Mouse (Mus musculus): ENCODE results near the gene Ttyh3. TPM values are rescaled to one million over a fixed set of nuclear protein-coding genes. Genes with fewer than 3 reads are reported as not detected.

The Ttyh3 gene
- polyA plus RNA-seq (2012; rRNA removed) = 35.3 and 72.5 TPM in 2 replicates

DNA sequence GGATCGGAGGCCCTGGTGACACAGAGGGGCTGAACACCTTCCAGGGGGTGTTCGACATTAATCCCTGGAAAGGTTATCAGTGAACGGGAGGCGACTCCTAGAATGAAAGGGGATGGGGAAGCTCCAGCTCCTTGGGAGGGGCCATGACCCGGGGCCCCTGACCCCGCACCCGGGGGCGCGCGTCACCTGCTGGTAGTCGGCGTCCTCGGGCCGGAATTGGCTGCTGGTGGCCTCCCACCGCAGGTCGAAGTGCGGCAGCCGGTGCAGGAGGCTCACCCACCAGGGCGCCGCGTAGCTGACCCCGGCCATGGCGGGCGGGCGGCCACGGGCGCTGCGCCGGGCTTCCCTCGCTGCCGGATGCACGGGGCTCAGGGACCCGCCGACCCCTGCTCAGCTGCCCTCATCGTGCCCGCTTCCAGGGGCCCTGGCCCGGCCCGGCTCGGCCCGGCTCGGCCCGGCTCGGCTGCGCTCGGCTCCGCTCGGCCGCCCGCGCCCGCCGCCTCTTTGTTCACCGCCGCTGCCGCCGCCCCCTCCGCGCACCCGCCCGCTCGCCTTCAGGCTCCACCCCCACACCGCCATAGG lies at the start of gene Ttyh3:
Gene Ttyh3 (minus strand): TSS at position 513 of the 582 bp plus-strand sequence.
- WGBS = under 1% methylated on average over 45 of the region's 62 CpGs
- Histone ChIP-seq H3K27ac (ENCODE audit: insufficient read depth, low read depth, low read length) (no peak within 1 kb of the TSS; the same call in 1 of the 2 replicates), H3K4me1 (ENCODE audit: control insufficient read depth, insufficient read depth, insufficient read length, low read length) (peaks cover 15% of the 10 kb centered on the region)

DNA sequence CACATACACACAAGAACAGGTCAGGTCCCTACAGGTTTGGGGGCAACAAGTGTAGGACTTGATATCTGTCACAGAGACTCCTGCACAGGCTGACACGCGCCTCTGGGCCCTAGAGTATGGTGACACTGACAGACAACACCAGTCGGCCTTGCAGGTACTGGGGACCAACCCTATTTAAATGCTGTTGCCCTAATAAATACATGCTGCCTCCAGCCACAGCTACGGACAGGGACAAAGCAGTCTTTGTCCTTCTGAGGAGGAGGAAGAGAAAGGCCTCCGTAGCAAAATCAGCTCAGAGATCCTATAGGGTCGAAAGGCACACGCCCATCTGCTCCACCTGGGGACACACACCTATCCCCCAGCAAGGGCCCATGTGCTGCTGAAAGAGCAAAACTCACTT lies 47.2 kb upstream of the Ttyh3 start:
- 0 out of 2 replicates have a peak, but pooled peaks cover 1% of the 10 kb centered on the region for H3K36me3 ChIP-seq (ENCODE audit: control insufficient read depth, insufficient read depth, low read length)
- H3K4me3 ChIP-seq (ENCODE audit: low read depth, low read length) = no peak overlapping the region
- no peak for TF ChIP-seq CTCF (IDR thresholded peaks at IDR 0.05; ENCODE audit: extremely low read depth, insufficient read length, insufficient replicate concordance, low read depth, low read length)
- TF ChIP-seq POLR2A (IDR thresholded peaks at IDR 0.05; ENCODE audit: low read depth, low read length) = no peak
- WGBS = 39% methylated on average over 7 of the region's 7 CpGs
- no peaks in the 10 kb centered on the region for H3K27me3 ChIP-seq (ENCODE audit: control insufficient read depth, insufficient read depth, low read length)
- H3K27ac ChIP-seq (ENCODE audit: insufficient read depth, low read depth, low read length) = no peak overlapping the region
- no peaks in the 10 kb centered on the region for H3K4me1 ChIP-seq (ENCODE audit: control insufficient read depth, insufficient read depth, insufficient read length, low read length)

More for the DNA sequence above, at the start of gene Ttyh3:
- no peaks in the 10 kb centered on the region for H3K36me3 ChIP-seq (ENCODE audit: control insufficient read depth, insufficient read depth, low read length)
- TF ChIP-seq POLR2A (IDR thresholded peaks at IDR 0.05; ENCODE audit: low read depth, low read length) = peak; percentile 11; the same call in 1 of the 2 replicates
- no peak for TF ChIP-seq CTCF (IDR thresholded peaks at IDR 0.05; ENCODE audit: extremely low read depth, insufficient read length, insufficient replicate concordance, low read depth, low read length)
- peak within 1 kb of the TSS; percentile 88 for H3K4me3 ChIP-seq (ENCODE audit: low read depth, low read length)
- no peaks in the 10 kb centered on the region for H3K27me3 ChIP-seq (ENCODE audit: control insufficient read depth, insufficient read depth, low read length)

DNA sequence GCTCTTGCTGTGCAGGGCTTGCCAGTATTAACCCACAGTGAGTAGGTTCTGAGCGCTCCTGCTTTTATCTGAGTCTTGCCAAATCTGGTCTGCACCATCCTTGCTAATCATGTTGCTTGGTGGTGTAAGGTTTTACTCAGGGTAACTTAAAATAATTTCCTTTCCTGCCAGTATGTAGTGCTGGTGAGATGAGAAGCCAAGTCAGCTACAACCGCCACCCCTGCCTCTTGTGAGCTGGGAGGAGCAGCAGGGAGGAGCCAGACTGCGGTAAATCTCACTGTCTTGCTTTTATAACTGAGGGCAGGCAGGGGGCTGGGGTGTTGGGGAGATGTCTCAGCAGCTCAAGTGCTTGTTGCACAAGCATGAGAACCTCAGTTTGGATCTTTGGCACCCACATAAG lies 39.6 kb upstream of the Ttyh3 start:
- TF ChIP-seq CTCF (IDR thresholded peaks at IDR 0.05; ENCODE audit: extremely low read depth, insufficient read length, insufficient replicate concordance, low read depth, low read length) (no peak), POLR2A (IDR thresholded peaks at IDR 0.05; ENCODE audit: low read depth, low read length) (no peak)
- Histone ChIP-seq H3K27me3 (ENCODE audit: control insufficient read depth, insufficient read depth, low read length) (no peaks in the 10 kb centered on the region), H3K4me3 (ENCODE audit: low read depth, low read length) (no peak overlapping the region), H3K36me3 (ENCODE audit: control insufficient read depth, insufficient read depth, low read length) (peaks cover 2% of the 10 kb centered on the region; the same call in 1 of the 2 replicates), H3K27ac (ENCODE audit: insufficient read depth, low read depth, low read length) (no peak overlapping the region), H3K4me1 (ENCODE audit: control insufficient read depth, insufficient read depth, insufficient read length, low read length) (no peaks in the 10 kb centered on the region)
- WGBS = 77% methylated on average over 3 of the region's 3 CpGs

DNA sequence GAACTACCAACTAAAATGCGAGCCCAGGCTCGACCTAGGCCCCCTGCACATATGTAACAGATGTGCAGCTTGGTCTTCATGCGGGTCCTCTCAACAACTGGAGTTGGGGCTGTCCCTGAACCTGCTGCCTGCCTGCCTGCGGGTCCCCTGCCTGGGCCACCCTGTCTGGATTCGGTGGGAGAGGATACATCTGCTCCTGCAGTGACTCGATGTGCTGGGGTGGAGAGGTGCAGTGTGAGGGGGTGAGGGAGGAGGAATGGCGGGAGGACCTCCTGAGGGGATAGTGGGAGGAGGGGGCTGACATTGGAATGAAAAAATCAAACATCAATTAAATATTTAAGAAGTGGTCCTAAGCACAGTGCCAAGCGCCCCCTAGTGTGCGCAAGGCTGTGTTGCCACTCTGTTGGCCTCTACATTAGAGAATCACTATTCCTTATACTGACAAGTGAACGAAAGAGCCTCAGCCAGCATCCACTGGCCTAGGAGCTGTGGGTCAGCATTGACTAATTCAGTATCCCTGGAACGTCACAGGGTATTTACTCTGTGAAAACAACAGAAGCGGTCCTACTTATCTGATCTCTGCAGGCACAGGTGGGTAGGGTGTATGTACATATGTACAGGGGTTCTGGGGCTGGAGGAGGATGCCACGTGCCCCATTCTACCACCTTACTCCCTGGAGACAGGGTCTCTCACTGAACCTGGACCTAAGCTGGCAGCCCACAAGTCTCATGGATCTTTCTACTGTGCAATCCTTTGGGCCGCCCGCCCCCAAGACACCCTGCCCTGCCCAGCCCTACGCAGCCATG lies 35.7 kb upstream of the Ttyh3 start:
- TF ChIP-seq POLR2A (IDR thresholded peaks at IDR 0.05; ENCODE audit: low read depth, low read length) (no peak), CTCF (IDR thresholded peaks at IDR 0.05; ENCODE audit: extremely low read depth, insufficient read length, insufficient replicate concordance, low read depth, low read length) (peak; percentile 85; the same call in 1 of the 2 replicates)
- Histone ChIP-seq H3K27me3 (ENCODE audit: control insufficient read depth, insufficient read depth, low read length) (no peaks in the 10 kb centered on the region), H3K27ac (ENCODE audit: insufficient read depth, low read depth, low read length) (no peak overlapping the region), H3K4me1 (ENCODE audit: control insufficient read depth, insufficient read depth, insufficient read length, low read length) (no peaks in the 10 kb centered on the region), H3K36me3 (ENCODE audit: control insufficient read depth, insufficient read depth, low read length) (no peaks in the 10 kb centered on the region), H3K4me3 (ENCODE audit: low read depth, low read length) (no peak overlapping the region)
- WGBS = 70% methylated on average over 16 of the region's 16 CpGs

DNA sequence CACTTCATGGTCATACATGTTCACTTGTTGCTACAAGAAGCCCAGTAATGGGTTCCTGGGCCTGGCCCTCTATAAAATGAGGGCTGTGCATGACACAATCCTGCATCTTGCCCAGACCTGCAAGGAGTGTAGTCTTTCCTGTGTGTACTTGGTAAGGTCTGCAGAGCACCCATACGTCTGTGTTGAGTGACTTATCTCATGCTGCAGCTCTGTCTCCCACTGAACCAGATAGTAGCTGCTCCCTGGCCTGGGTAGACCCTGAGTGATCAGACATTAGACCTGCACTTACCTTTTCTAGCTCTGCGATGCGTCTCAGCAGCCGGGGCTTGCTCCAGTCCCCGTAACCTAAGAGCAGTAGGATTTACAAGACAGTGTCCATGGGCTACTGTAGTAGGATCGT lies 33.3 kb upstream of the Ttyh3 start:
- no peaks in the 10 kb centered on the region for H3K27me3 ChIP-seq (ENCODE audit: control insufficient read depth, insufficient read depth, low read length)
- H3K36me3 ChIP-seq (ENCODE audit: control insufficient read depth, insufficient read depth, low read length) = no peaks in the 10 kb centered on the region
- TF ChIP-seq CTCF (IDR thresholded peaks at IDR 0.05; ENCODE audit: extremely low read depth, insufficient read length, insufficient replicate concordance, low read depth, low read length) = no peak
- TF ChIP-seq POLR2A (IDR thresholded peaks at IDR 0.05; ENCODE audit: low read depth, low read length) = no peak
- no peak overlapping the region for H3K4me3 ChIP-seq (ENCODE audit: low read depth, low read length)
- H3K4me1 ChIP-seq (ENCODE audit: control insufficient read depth, insufficient read depth, insufficient read length, low read length) = no peaks in the 10 kb centered on the region
- H3K27ac ChIP-seq (ENCODE audit: insufficient read depth, low read depth, low read length) = no peak overlapping the region
- WGBS = 97% methylated on average over 6 of the region's 6 CpGs

DNA sequence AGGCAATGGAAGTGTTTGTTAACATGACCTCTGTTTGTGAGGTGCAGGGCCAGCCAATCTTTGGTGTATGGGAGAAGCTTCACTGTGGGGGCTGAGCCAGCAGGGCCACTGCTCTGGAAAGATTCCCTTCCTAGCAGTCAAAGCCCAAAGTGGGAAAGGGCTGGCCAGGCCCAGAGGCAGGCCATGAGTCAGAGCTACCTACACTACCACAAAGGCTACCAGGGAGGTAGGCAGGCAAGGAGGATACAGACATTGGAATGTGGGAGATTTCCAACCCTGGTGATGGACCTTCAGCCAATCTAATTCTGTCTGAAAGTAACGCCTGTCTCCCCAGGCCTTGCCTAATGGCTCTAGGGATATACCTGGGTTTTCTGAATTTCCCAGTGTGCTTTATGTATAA lies 32.1 kb upstream of the Ttyh3 start:
- no peak for TF ChIP-seq POLR2A (IDR thresholded peaks at IDR 0.05; ENCODE audit: low read depth, low read length)
- no peak for TF ChIP-seq CTCF (IDR thresholded peaks at IDR 0.05; ENCODE audit: extremely low read depth, insufficient read length, insufficient replicate concordance, low read depth, low read length)
- Histone ChIP-seq H3K27me3 (ENCODE audit: control insufficient read depth, insufficient read depth, low read length) (no peaks in the 10 kb centered on the region), H3K36me3 (ENCODE audit: control insufficient read depth, insufficient read depth, low read length) (no peaks in the 10 kb centered on the region), H3K4me3 (ENCODE audit: low read depth, low read length) (no peak overlapping the region), H3K27ac (ENCODE audit: insufficient read depth, low read depth, low read length) (no peak overlapping the region), H3K4me1 (ENCODE audit: control insufficient read depth, insufficient read depth, insufficient read length, low read length) (no peaks in the 10 kb centered on the region)
- 85% methylated on average over 1 of the region's 1 CpGs for WGBS

DNA sequence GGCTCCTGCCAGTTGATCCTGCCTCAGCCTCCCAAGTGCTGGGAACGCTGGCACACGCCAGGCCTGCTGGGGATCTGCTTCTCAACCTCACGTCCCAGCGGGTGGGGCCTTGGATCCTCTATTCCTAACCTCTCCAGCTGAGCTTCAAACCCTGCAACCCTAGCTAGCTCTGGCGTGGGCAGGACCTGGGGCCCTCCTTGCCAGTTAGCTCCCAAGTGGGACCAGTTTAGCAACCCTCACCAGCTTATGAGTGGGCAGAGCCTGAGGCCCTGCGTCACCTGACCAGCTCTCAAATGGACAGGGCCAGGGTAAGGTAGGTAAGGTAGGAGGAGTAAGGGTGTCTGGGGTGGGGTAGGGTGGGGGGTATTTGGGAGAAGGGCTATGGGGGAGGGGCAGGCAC lies 31.2 kb upstream of the Ttyh3 start:
- Histone ChIP-seq H3K4me1 (ENCODE audit: control insufficient read depth, insufficient read depth, insufficient read length, low read length) (no peaks in the 10 kb centered on the region), H3K27me3 (ENCODE audit: control insufficient read depth, insufficient read depth, low read length) (no peaks in the 10 kb centered on the region), H3K4me3 (ENCODE audit: low read depth, low read length) (no peak overlapping the region), H3K27ac (ENCODE audit: insufficient read depth, low read depth, low read length) (no peak overlapping the region), H3K36me3 (ENCODE audit: control insufficient read depth, insufficient read depth, low read length) (no peaks in the 10 kb centered on the region)
- 96% methylated on average over 6 of the region's 6 CpGs for WGBS
- TF ChIP-seq POLR2A (IDR thresholded peaks at IDR 0.05; ENCODE audit: low read depth, low read length) (no peak), CTCF (IDR thresholded peaks at IDR 0.05; ENCODE audit: extremely low read depth, insufficient read length, insufficient replicate concordance, low read depth, low read length) (no peak)

Measured in small intestine, adult 2 months (tissue).